Mouse (Mus musculus) liver, adult 2 months (tissue): ENCODE data around the gene Ap4m1.

Experiments used
- CTCF ChIP-seq: fragments of 200-500 bp; IDR thresholded peaks from 2 replicates; pipeline ENCODE4 v1.5.1; 2011; ENCODE audit warnings: low read depth, low read length, control low read depth
- POLR2A ChIP-seq: fragments of 200-500 bp; IDR thresholded peaks from 2 replicates; pipeline ENCODE4 v1.6.1; 2011; ENCODE audit warnings: low read length, control low read depth; ENCODE audit not compliant: insufficient read depth; ENCODE audit errors: extremely low read depth

DNA sequence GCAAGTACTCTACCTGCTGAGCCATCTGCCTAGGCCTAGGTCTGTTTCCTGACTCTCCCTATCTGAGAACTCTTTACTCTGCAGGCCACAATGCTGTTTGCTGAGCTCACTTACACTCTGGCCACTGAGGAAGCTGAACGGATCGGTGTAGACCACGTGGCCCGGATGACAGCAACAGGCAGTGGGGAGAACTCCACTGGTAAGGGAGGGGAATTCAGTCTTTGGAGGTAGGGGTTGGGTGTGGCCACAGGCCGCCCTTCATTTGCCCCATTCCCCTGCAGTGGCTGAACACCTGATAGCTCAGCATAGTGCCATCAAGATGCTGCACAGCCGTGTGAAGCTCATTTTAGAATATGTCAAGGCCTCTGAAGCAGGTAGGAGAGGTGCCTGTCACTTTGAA, 8.8 kb upstream of the Ap4m1 start:
- TF ChIP-seq POLR2A (no peak), CTCF (no peak)
